Mouse (Mus musculus) myocyte (in vitro differentiated cells): Measurements from ENCODE around the gene Mxd3.

Experiments used
- CEBPB ChIP-seq: IDR thresholded peaks from 2 replicates; pipeline ENCODE4 v1.6.1; 2011; ENCODE audit warnings: mild to moderate bottlenecking, moderate library complexity; ENCODE audit not compliant: poor library complexity, insufficient read depth, severe bottlenecking
- MAX ChIP-seq: IDR thresholded peaks from one replicate; pipeline ENCODE4 v1.6.1; 2011; ENCODE audit warnings: low read depth, mild to moderate bottlenecking, control low read depth
- MYOG ChIP-seq, 3 experiments: IDR thresholded peaks; one replicate each; pipeline ENCODE4 v1.6.1; 2011; ENCODE audit warnings: control low read depth in 2 of 3, low read depth in 2 of 3, mild to moderate bottlenecking in 2 of 3; ENCODE audit not compliant: insufficient read length in 2 of 3, control insufficient read depth in 1 of 3, insufficient read depth in 1 of 3

DNA sequence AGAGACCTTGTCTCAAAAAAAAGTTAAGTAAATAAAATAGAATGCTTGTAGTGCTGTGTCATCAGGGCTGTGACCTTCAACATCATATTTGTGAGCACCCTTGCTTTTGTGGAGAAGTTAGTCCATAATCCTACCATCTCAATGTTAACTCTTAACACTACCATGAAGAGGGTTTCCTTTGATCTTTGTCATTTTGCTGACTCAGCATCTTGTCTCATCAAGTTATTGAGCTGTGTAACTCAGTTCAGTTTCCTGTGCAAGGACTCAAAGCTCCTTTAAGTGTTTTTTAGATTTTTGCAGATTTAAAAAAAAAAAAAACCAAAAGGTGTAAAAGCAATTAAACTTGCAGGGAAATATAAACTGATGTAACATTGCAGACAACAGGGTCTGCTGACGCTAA lies 32.9 kb downstream of the Mxd3 start:
- TF ChIP-seq CEBPB, result no peak
- TF ChIP-seq MYOG (IDR thresholded peaks at IDR 0.05; ENCODE audit: control insufficient read depth in 1 of 3, insufficient read depth in 1 of 3, insufficient read length in 2 of 3, low read depth in 2 of 3), result no peak
- no peak for TF ChIP-seq MAX
